Mouse (Mus musculus): ENCODE measurements around the gene Akt3.

GRCm38 (mm10) chr1:177191623-177192022 lies 66.4 kb downstream of the Akt3 start:
- TF ChIP-seq MAFK (IDR thresholded peaks at IDR 0.05; ENCODE audit: insufficient read depth, low read depth, low read length) (no peak), ZNF384 (IDR thresholded peaks at IDR 0.05; ENCODE audit: low read depth, low read length) (no peak), HCFC1 (IDR thresholded peaks at IDR 0.05; ENCODE audit: borderline replicate concordance, insufficient read depth, low read length) (no peak), ZC3H11A (IDR thresholded peaks at IDR 0.05; ENCODE audit: borderline replicate concordance, low read depth, low read length) (no peak), CHD2 (IDR thresholded peaks at IDR 0.05; ENCODE audit: low read depth, low read length) (no peak)
